Mouse (Mus musculus) kidney, adult 2 months (tissue): Measurements from ENCODE around the gene Klhl24.

ENCODE experiments used
- CTCF ChIP-seq: fragments of 200-500 bp; conservative IDR thresholded peaks from 2 replicates; pipeline ENCODE4 v1.5.1; 2011; ENCODE audit warnings: low read depth, mild to moderate bottlenecking, control low read depth, low read length, moderate library complexity, mixed read lengths; ENCODE audit not compliant: insufficient read depth, insufficient read length
- POLR2A ChIP-seq: fragments of 200-500 bp; IDR thresholded peaks from one replicate; pipeline ENCODE4 v1.6.1; 2011; ENCODE audit warnings: low read depth, low read length, control low read depth

DNA sequence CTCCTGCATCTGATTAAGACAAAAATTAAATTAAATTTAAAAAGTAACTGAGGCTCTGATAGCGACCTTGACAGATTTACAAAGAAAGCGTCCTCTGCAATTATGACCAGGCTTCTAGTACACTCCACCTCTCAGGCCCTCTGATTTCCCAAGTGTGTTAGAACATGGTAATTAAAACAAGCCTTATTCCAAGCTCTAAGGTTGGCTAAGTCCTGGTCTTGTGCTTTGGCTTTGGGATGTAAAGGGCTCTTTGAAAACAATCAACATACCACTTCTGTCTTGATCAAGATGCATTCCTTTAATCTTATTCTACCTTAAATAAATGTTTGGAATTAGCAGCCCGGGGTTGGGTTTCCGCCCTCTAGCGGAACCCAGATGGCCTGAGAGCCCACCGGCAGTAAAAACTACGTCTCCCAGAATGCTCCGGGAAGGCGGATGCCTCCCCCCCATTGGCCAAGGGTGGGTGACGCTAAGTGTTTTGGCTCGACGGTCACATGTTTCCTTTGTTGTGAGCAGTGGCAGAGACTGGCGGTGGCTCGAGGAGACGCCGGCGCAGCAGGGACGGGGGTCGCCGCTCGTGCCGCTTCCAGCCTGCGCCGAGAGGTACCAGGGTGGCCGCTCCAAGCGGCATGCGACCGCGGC is at the start of gene Klhl24:
- peak; percentile 87 for TF ChIP-seq POLR2A
- peak; percentile 65 for TF ChIP-seq CTCF
